Mouse (Mus musculus) testis, adult 2 months (tissue): Measurements from ENCODE around the gene Magel2.

Experiments
- CTCF ChIP-seq: fragments of 200-500 bp; IDR thresholded peaks from 2 replicates; pipeline ENCODE4 v1.5.1; 2012; ENCODE audit warnings: low read depth, mild to moderate bottlenecking, inconsistent platforms, low read length, moderate library complexity; ENCODE audit not compliant: control insufficient read depth, insufficient read depth, insufficient replicate concordance
- POLR2A ChIP-seq: fragments of 200-500 bp; IDR thresholded peaks from 2 replicates; pipeline ENCODE4 v1.6.1; 2012; ENCODE audit warnings: low read depth, mild to moderate bottlenecking, inconsistent platforms, low read length, moderate library complexity; ENCODE audit not compliant: control insufficient read depth

- peak; percentile 30; the same call in 1 of the 2 replicates for TF ChIP-seq POLR2A
- TF ChIP-seq CTCF, result no peak
These were observed 28.6 kb upstream of the Magel2 start for GRCm38 (mm10) chr7:62348106-62348803.
